Mouse (Mus musculus): ENCODE results near the gene Ralgps1. TPM values are rescaled to one million over a fixed set of nuclear protein-coding genes. Genes with fewer than 3 reads are reported as not detected.
"Not testable (repeated sequence)": the region's sequence is repeated elsewhere in the genome, so short reads cannot be mapped to it uniquely, and the experiment has no call there.

The Ralgps1 gene
- polyA plus RNA-seq, 1 experiment from 2014 or later = 5.1 TPM

DNA sequence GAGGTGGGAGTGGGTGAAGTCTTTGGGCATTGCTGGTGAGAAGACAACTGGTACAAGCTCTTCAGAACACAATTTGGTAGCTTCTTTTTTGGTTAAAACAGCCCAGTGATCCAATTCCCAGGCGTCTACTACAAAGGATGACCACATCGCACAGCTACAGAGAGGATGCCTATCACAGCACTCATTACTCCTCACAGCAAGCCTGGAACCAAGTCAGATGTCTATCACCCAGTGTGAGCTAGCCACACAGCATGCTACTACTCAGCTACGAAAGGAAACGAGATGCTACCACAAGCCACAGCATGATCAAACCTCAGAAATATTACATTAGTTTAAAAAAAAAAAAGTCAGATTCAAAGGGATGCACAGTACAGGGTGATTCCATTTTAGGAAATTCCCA, 29.1 kb downstream of the Ralgps1 start:
- Histone ChIP-seq H3K4me1 (peaks cover 23% of the 10 kb centered on the region), H3K9me3 (no peaks in the 10 kb centered on the region), H3K36me3 (no peaks in the 10 kb centered on the region), H3K9ac (no peak overlapping the region), H3K27me3 (no peaks in the 10 kb centered on the region), H3K4me2 (replicated peaks) (no peak overlapping the region), H3K4me3 (no peak overlapping the region), H3K27ac (no peak overlapping the region)
- ATAC-seq (ENCODE audit: low FRiP score, low read depth) = no peak
- WGBS = 87% methylated on average over 4 of the region's 4 CpGs

- ATAC-seq (ENCODE audit: low FRiP score, low read depth) = no peak
- Histone ChIP-seq H3K9ac (no peak overlapping the region), H3K4me2 (replicated peaks) (no peak overlapping the region), H3K27me3 (no peaks in the 10 kb centered on the region), H3K4me3 (no peak overlapping the region), H3K4me1 (0 out of 2 replicates have a peak, but pooled peaks cover 8% of the 10 kb centered on the region), H3K9me3 (0 out of 2 replicates have a peak, but pooled peaks cover 3% of the 10 kb centered on the region), H3K36me3 (peaks cover 15% of the 10 kb centered on the region), H3K27ac (no peak overlapping the region)
Observed at GRCm38 (mm10) chr2:33335789-33336188, 35.5 kb downstream of the Ralgps1 start.

DNA sequence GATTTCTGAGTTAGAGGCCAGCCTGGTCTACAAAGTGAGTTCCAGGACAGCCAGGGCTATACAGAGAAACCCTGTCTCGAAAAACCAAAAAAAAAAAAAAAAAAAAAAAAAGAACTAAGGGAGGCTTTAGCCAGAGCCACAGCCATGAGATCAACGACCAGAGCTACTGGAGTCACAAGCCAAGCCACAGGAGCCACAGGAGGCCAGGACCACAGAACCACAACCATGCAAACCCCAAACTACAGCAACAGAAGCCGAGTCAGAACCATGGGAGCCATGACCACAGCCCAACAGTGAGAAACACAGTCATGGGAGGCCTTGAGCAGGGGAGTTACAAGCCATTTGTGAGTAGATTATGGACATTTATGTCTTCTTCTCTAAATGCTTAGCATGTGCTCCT, 41.7 kb downstream of the Ralgps1 start:
- 67% methylated on average over 2 of the region's 3 CpGs for WGBS
- Histone ChIP-seq H3K27me3 (no peaks in the 10 kb centered on the region), H3K27ac (no peak overlapping the region), H3K4me3 (no peak overlapping the region), H3K4me1 (no peaks in the 10 kb centered on the region), H3K9me3 (no peaks in the 10 kb centered on the region), H3K9ac (no peak overlapping the region), H3K4me2 (replicated peaks) (no peak overlapping the region), H3K36me3 (peaks cover under 1% of the 10 kb centered on the region; the same call in 1 of the 2 replicates)
- no peak for ATAC-seq (ENCODE audit: low FRiP score, low read depth)

GRCm38 (mm10) chr2:33328941-33329340, 42.3 kb downstream of the Ralgps1 start:
- H3K27me3 ChIP-seq = no peaks in the 10 kb centered on the region
- WGBS = 69% methylated on average over 1 of the region's 1 CpGs
- no peak overlapping the region for H3K9ac ChIP-seq
- no peak for ATAC-seq (ENCODE audit: low FRiP score, low read depth)
- no peak overlapping the region for H3K27ac ChIP-seq
- H3K4me2 ChIP-seq (replicated peaks) = no peak overlapping the region
- no peak overlapping the region for H3K4me3 ChIP-seq
- H3K9me3 ChIP-seq = no peaks in the 10 kb centered on the region
- H3K4me1 ChIP-seq = no peaks in the 10 kb centered on the region; the same call in 1 of the 2 replicates
- H3K36me3 ChIP-seq = no peaks in the 10 kb centered on the region

DNA sequence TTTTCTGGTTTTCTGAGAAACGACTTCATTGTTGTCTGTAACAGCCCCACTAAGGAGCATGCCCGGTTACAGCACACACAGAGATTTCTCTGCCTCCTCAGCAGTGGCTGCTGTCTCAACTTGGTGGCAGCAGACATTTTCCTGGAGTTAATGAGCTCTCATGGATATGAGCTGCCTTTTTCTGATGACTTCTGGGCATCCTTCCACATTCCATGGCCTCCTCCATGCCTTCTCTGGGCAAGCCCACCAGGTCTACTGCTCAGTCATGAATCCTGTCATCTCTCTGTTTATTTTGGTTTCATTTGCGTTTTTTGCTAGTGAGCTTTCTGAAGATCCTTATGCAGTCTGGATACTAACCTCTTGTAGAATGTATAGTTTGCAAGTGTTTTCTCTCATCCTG, 45.9 kb downstream of the Ralgps1 start:
- Histone ChIP-seq H3K4me1 (no peaks in the 10 kb centered on the region; the same call in 1 of the 2 replicates), H3K27me3 (no peaks in the 10 kb centered on the region), H3K4me3 (no peak overlapping the region), H3K27ac (no peak overlapping the region), H3K36me3 (no peaks in the 10 kb centered on the region), H3K9ac (no peak overlapping the region), H3K4me2 (replicated peaks) (no peak overlapping the region), H3K9me3 (no peaks in the 10 kb centered on the region)
- 64% methylated on average over 3 of the region's 3 CpGs for WGBS
- no peak for ATAC-seq (ENCODE audit: low FRiP score, low read depth)

- H3K27ac ChIP-seq = no peak overlapping the region
Observed at GRCm38 (mm10) chr2:33323799-33324595, 47.3 kb downstream of the Ralgps1 start.

DNA sequence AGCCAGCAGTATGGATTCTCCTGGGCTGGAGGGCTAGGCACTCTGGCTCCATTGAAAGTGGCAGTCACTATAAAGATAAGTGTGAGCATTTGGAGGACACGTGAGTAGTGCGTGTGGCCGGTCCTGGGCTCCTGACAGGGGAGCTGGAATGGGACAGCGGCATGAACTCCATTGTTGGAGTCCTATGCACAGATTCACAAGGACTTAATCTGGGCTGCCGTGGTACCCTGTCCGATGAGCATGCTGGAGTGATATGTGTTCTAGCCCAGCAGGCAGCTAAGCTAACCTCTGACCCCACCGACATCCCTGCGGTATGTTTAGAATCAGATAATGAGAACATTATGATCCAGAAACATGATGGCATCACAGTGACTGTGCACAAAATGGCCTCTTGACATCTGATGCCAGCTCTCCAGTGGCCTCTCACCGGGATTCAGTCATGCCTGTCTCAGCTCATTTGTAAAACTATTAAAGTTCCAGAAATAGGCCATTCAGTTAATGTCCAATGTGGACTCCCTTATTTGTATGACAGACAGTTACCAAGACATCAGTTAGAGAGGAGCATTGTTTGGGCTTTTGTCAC, 48.2 kb downstream of the Ralgps1 start:
- not testable (repeated sequence) for H3K4me3 ChIP-seq; ATAC-seq (ENCODE audit: low FRiP score, low read depth); H3K36me3 ChIP-seq; H3K4me2 ChIP-seq (replicated peaks); H3K9me3 ChIP-seq; H3K9ac ChIP-seq; H3K4me1 ChIP-seq; H3K27me3 ChIP-seq; H3K27ac ChIP-seq
- WGBS = 70% methylated on average over 9 of the region's 9 CpGs

More at GRCm38 (mm10) chr2:33323799-33324595, 47.3 kb downstream of the Ralgps1 start:
- H3K4me1 ChIP-seq = peaks cover 3% of the 10 kb centered on the region
- no peaks in the 10 kb centered on the region for H3K27me3 ChIP-seq
- H3K9ac ChIP-seq = no peak overlapping the region
- no peaks in the 10 kb centered on the region for H3K36me3 ChIP-seq
- no peak overlapping the region for H3K4me2 ChIP-seq (replicated peaks)
- no peak for ATAC-seq (ENCODE audit: low FRiP score, low read depth)
- 61% methylated on average over 8 of the region's 8 CpGs for WGBS
- no peak overlapping the region for H3K4me3 ChIP-seq
- no peaks in the 10 kb centered on the region for H3K9me3 ChIP-seq

DNA sequence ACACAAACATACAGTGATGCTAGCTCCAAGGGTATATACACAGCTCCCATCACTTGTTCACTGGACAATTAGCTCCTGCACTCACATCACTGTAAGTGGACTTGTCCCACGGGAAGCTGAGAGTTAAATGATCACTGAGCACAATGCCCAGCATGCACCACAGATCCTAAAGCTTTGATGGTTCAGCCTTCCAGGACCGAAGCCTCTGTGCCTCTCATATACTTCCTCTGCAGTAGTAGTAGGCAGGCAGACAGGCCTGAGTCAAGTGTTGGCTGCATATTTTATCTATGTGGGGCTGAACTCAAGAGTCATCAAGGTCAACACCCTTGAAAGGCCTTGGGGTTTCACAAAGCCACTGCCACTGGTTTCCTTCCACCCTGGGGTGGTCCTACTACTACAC, 49.6 kb downstream of the Ralgps1 start:
- 84% methylated on average over 2 of the region's 2 CpGs for WGBS
- no peak for ATAC-seq (ENCODE audit: low FRiP score, low read depth)

GRCm38 (mm10) chr2:33321031-33321430, 50.3 kb downstream of the Ralgps1 start:
- no peaks in the 10 kb centered on the region for H3K36me3 ChIP-seq
- H3K9me3 ChIP-seq = no peaks in the 10 kb centered on the region

More for the DNA sequence above, 49.6 kb downstream of the Ralgps1 start:
- Histone ChIP-seq H3K4me2 (replicated peaks) (no peak overlapping the region), H3K36me3 (no peaks in the 10 kb centered on the region), H3K27ac (no peak overlapping the region), H3K4me3 (no peak overlapping the region), H3K9me3 (no peaks in the 10 kb centered on the region), H3K27me3 (no peaks in the 10 kb centered on the region), H3K9ac (no peak overlapping the region), H3K4me1 (peaks cover 15% of the 10 kb centered on the region)

GRCm38 (mm10) chr2:33320568-33320967, 50.7 kb downstream of the Ralgps1 start:
- H3K4me3 ChIP-seq = no peak overlapping the region
- no peak for ATAC-seq (ENCODE audit: low FRiP score, low read depth)
- H3K36me3 ChIP-seq = no peaks in the 10 kb centered on the region
- no peak overlapping the region for H3K4me2 ChIP-seq (replicated peaks)
- no peaks in the 10 kb centered on the region for H3K9me3 ChIP-seq
- H3K27ac ChIP-seq = no peak overlapping the region
- no peak overlapping the region for H3K9ac ChIP-seq
- H3K27me3 ChIP-seq = no peaks in the 10 kb centered on the region
- 54% methylated on average over 3 of the region's 3 CpGs for WGBS
- H3K4me1 ChIP-seq = peaks cover 26% of the 10 kb centered on the region

More at GRCm38 (mm10) chr2:33321031-33321430, 50.3 kb downstream of the Ralgps1 start:
- peaks cover 22% of the 10 kb centered on the region for H3K4me1 ChIP-seq
- H3K4me2 ChIP-seq (replicated peaks) = no peak overlapping the region
- H3K27ac ChIP-seq = no peak overlapping the region
- H3K9ac ChIP-seq = no peak overlapping the region
- WGBS = 83% methylated on average over 2 of the region's 2 CpGs
- H3K4me3 ChIP-seq = no peak overlapping the region
- H3K27me3 ChIP-seq = no peaks in the 10 kb centered on the region
- no peak for ATAC-seq (ENCODE audit: low FRiP score, low read depth)

GRCm38 (mm10) chr2:33319934-33320333, 51.4 kb downstream of the Ralgps1 start:
- H3K4me3 ChIP-seq = no peak overlapping the region

DNA sequence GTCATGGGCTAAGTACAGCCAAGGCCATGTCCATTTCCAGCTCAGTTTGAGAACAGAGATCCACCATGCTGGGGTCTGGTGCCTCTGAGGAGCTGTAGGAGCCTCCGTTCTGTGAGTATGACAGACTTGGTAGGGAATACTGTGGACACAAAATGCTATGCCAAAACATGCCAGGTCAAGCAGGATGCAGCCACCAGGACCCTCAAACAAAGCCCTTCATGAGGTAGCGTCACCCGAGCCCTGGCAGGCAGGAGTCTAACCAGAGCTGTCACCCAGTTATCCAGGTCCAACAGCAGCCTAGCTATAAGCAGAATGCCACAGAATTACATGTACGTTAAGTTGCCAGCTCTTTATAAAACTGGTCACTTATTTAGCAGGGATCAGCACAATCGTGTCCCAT, 51.8 kb downstream of the Ralgps1 start:
- 87% methylated on average over 5 of the region's 5 CpGs for WGBS
- no peaks in the 10 kb centered on the region for H3K27me3 ChIP-seq

More at GRCm38 (mm10) chr2:33319934-33320333, 51.4 kb downstream of the Ralgps1 start:
- H3K9me3 ChIP-seq = no peaks in the 10 kb centered on the region
- no peak overlapping the region for H3K27ac ChIP-seq
- no peaks in the 10 kb centered on the region for H3K36me3 ChIP-seq
- WGBS = 96% methylated on average over 1 of the region's 1 CpGs
- H3K27me3 ChIP-seq = no peaks in the 10 kb centered on the region
- H3K9ac ChIP-seq = no peak overlapping the region
- no peak overlapping the region for H3K4me2 ChIP-seq (replicated peaks)
- H3K4me1 ChIP-seq = peaks cover 33% of the 10 kb centered on the region
- no peak for ATAC-seq (ENCODE audit: low FRiP score, low read depth)

More for the DNA sequence above, 51.8 kb downstream of the Ralgps1 start:
- Histone ChIP-seq H3K4me3 (no peak overlapping the region), H3K9ac (no peak overlapping the region), H3K27ac (no peak overlapping the region), H3K4me2 (replicated peaks) (no peak overlapping the region), H3K4me1 (peaks cover 34% of the 10 kb centered on the region), H3K9me3 (no peaks in the 10 kb centered on the region), H3K36me3 (no peaks in the 10 kb centered on the region)
- ATAC-seq (ENCODE audit: low FRiP score, low read depth) = no peak

All from limb, embryonic 13.5 days (tissue).